Mouse (Mus musculus) forebrain, embryonic 12.5 days (tissue): ENCODE data around the gene Gstt2. TPM values are rescaled to one million over a fixed set of nuclear protein-coding genes. Genes with fewer than 3 reads are reported as not detected.

Experiments used
- ATAC-seq: fragments of 200-750 bp; cut with Nextera tagmentation; 2 replicates; pipeline ENCODE4 v1.8.0; 2017; ENCODE audit warnings: moderate TSS enrichment; ENCODE audit not compliant: low FRiP score
- H3K27ac ChIP-seq: fragments of 300-500 bp; sonication (generic); 2 replicates; pipeline ENCODE4 v1.5.1; 2016; ENCODE audit warnings: mild to moderate bottlenecking
- H3K27me3 ChIP-seq: fragments of 300-500 bp; sonication (generic); 2 replicates; pipeline ENCODE4 v1.6.1; 2016; ENCODE audit warnings: mild to moderate bottlenecking
- H3K36me3 ChIP-seq: fragments of 300-500 bp; sonication (generic); replicated peaks from 2 replicates; pipeline ENCODE4 v1.6.1; 2016; ENCODE audit warnings: mild to moderate bottlenecking
- H3K4me1 ChIP-seq: fragments of 300-500 bp; sonication (generic); 2 replicates; pipeline ENCODE4 v1.6.1; 2016
- H3K4me2 ChIP-seq: fragments of 300-500 bp; sonication (generic); 2 replicates; pipeline ENCODE4 v1.6.1; 2016; ENCODE audit warnings: mild to moderate bottlenecking, moderate library complexity
- H3K4me3 ChIP-seq: fragments of 300-500 bp; sonication (generic); replicated peaks from 2 replicates; pipeline ENCODE4 v1.5.1; 2016; ENCODE audit warnings: mild to moderate bottlenecking
- H3K9ac ChIP-seq: fragments of 300-500 bp; sonication (generic); 2 replicates; pipeline ENCODE4 v1.6.1; 2016; ENCODE audit warnings: mild to moderate bottlenecking
- H3K9me3 ChIP-seq: fragments of 300-500 bp; sonication (generic); 2 replicates; pipeline ENCODE4 v1.6.1; 2016
- WGBS: fragments of 180-500 bp; shearing (Covaris S2); methylation state at CpG from one replicate; pipeline ENCODE4 v1.1.7; 2016; 5-methylcytosine and 5-hydroxymethylcytosine counted together
- polyA plus RNA-seq: library from polyadenylated mRNA; unstranded; fragments of >200 nt; fragmentation: Nextera tagmentation; extraction: Ambion mirVana; gene quantifications from 2 replicates; pipeline ENCODE4 v1.2.1, GENCODE M21; 2016

Gene Gstt2
- polyA plus RNA-seq, 1 experiment from 2014 or later = 7.3 TPM

GRCm38 (mm10) chr10:75834250-75834649, 3.0 kb downstream of the Gstt2 start:
- Histone ChIP-seq H3K9ac (peak overlapping the region; percentile 45; the same call in 1 of the 2 replicates), H3K4me2 (peak overlapping the region; percentile 63), H3K9me3 (no peaks in the 10 kb centered on the region), H3K4me3 (peak overlapping the region; percentile 39), H3K36me3 (no peaks in the 10 kb centered on the region), H3K27me3 (peaks cover 43% of the 10 kb centered on the region), H3K4me1 (peaks cover 42% of the 10 kb centered on the region), H3K27ac (no peak overlapping the region)
- no peak for ATAC-seq
- 5% methylated on average over 21 of the region's 21 CpGs for WGBS

GRCm38 (mm10) chr10:75833456-75834080, 3.7 kb downstream of the Gstt2 start:
- Histone ChIP-seq H3K4me1 (peaks cover 42% of the 10 kb centered on the region), H3K27ac (no peak overlapping the region)

GRCm38 (mm10) chr10:75832272-75832895, 4.8 kb downstream of the Gstt2 start:
- no peaks in the 10 kb centered on the region for H3K36me3 ChIP-seq
- 65% methylated on average over 13 of the region's 13 CpGs for WGBS
- no peak overlapping the region for H3K4me2 ChIP-seq
- no peak overlapping the region for H3K27ac ChIP-seq
- H3K4me1 ChIP-seq = peaks cover 33% of the 10 kb centered on the region
- no peak for ATAC-seq
- no peak overlapping the region for H3K9ac ChIP-seq
- H3K27me3 ChIP-seq = peaks cover 43% of the 10 kb centered on the region
- no peaks in the 10 kb centered on the region for H3K9me3 ChIP-seq
- no peak overlapping the region for H3K4me3 ChIP-seq

More at GRCm38 (mm10) chr10:75833456-75834080, 3.7 kb downstream of the Gstt2 start:
- Histone ChIP-seq H3K4me3 (peak overlapping the region; percentile 39), H3K9me3 (no peaks in the 10 kb centered on the region), H3K27me3 (peaks cover 43% of the 10 kb centered on the region), H3K9ac (0 out of 2 replicates have a peak overlapping the region, but pooled peaks have one; percentile 45), H3K4me2 (peak overlapping the region; percentile 63), H3K36me3 (no peaks in the 10 kb centered on the region)
- 21% methylated on average over 21 of the region's 21 CpGs for WGBS
- ATAC-seq = no peak

GRCm38 (mm10) chr10:75830275-75830670, 7.0 kb downstream of the Gstt2 start:
- Histone ChIP-seq H3K27me3 (peaks cover 35% of the 10 kb centered on the region), H3K9ac (no peak overlapping the region), H3K4me1 (peaks cover 19% of the 10 kb centered on the region), H3K36me3 (no peaks in the 10 kb centered on the region), H3K9me3 (no peaks in the 10 kb centered on the region), H3K4me2 (no peak overlapping the region), H3K4me3 (no peak overlapping the region), H3K27ac (no peak overlapping the region)
- WGBS = 80% methylated on average over 2 of the region's 2 CpGs
- ATAC-seq = no peak

GRCm38 (mm10) chr10:75829529-75830274, 7.5 kb downstream of the Gstt2 start:
- Histone ChIP-seq H3K27me3 (peaks cover 30% of the 10 kb centered on the region), H3K4me3 (no peak overlapping the region), H3K9me3 (no peaks in the 10 kb centered on the region), H3K9ac (no peak overlapping the region), H3K4me1 (peaks cover 15% of the 10 kb centered on the region), H3K4me2 (no peak overlapping the region), H3K36me3 (no peaks in the 10 kb centered on the region), H3K27ac (no peak overlapping the region)
- 88% methylated on average over 2 of the region's 2 CpGs for WGBS
- ATAC-seq = no peak

GRCm38 (mm10) chr10:75828500-75828931, 8.7 kb downstream of the Gstt2 start:
- H3K4me3 ChIP-seq = no peak overlapping the region
- no peak for ATAC-seq
- peaks cover 18% of the 10 kb centered on the region for H3K27me3 ChIP-seq
- H3K9me3 ChIP-seq = no peaks in the 10 kb centered on the region
- no peak overlapping the region for H3K27ac ChIP-seq
- no peak overlapping the region for H3K4me2 ChIP-seq
- H3K9ac ChIP-seq = no peak overlapping the region
- H3K4me1 ChIP-seq = peaks cover 4% of the 10 kb centered on the region
- no peaks in the 10 kb centered on the region for H3K36me3 ChIP-seq

GRCm38 (mm10) chr10:75827668-75828360, 9.4 kb downstream of the Gstt2 start:
- no peak overlapping the region for H3K27ac ChIP-seq
- H3K9ac ChIP-seq = no peak overlapping the region
- no peaks in the 10 kb centered on the region for H3K4me1 ChIP-seq
- H3K36me3 ChIP-seq = no peaks in the 10 kb centered on the region
- 0 out of 2 replicates have a peak, but pooled peaks cover 3% of the 10 kb centered on the region for H3K9me3 ChIP-seq
- no peak for ATAC-seq
- no peak overlapping the region for H3K4me3 ChIP-seq
- H3K4me2 ChIP-seq = no peak overlapping the region
- 90% methylated on average over 4 of the region's 4 CpGs for WGBS
- H3K27me3 ChIP-seq = peaks cover 11% of the 10 kb centered on the region

GRCm38 (mm10) chr10:75824530-75824929, 12.7 kb downstream of the Gstt2 start:
- ATAC-seq = no peak
- Histone ChIP-seq H3K9ac (no peak overlapping the region), H3K4me3 (no peak overlapping the region), H3K27me3 (no peaks in the 10 kb centered on the region), H3K4me1 (no peaks in the 10 kb centered on the region), H3K36me3 (no peaks in the 10 kb centered on the region), H3K4me2 (no peak overlapping the region), H3K9me3 (0 out of 2 replicates have a peak, but pooled peaks cover 3% of the 10 kb centered on the region), H3K27ac (no peak overlapping the region)
- WGBS = 87% methylated on average over 4 of the region's 4 CpGs

- Histone ChIP-seq H3K36me3 (no peaks in the 10 kb centered on the region), H3K27ac (no peak overlapping the region), H3K4me1 (no peaks in the 10 kb centered on the region), H3K27me3 (no peaks in the 10 kb centered on the region), H3K9me3 (0 out of 2 replicates have a peak, but pooled peaks cover 3% of the 10 kb centered on the region), H3K9ac (no peak overlapping the region), H3K4me3 (no peak overlapping the region), H3K4me2 (no peak overlapping the region)
- WGBS = 86% methylated on average over 1 of the region's 1 CpGs
- ATAC-seq = no peak
Measured at GRCm38 (mm10) chr10:75823782-75824181, 13.4 kb downstream of the Gstt2 start.

- H3K36me3 ChIP-seq = no peaks in the 10 kb centered on the region
- 87% methylated on average over 2 of the region's 2 CpGs for WGBS
- no peaks in the 10 kb centered on the region for H3K4me1 ChIP-seq
- 0 out of 2 replicates have a peak, but pooled peaks cover 3% of the 10 kb centered on the region for H3K9me3 ChIP-seq
- H3K27ac ChIP-seq = no peak within 1 kb of the TSS
- H3K4me2 ChIP-seq = no peak within 1 kb of the TSS
- no peak within 1 kb of the TSS for H3K9ac ChIP-seq
- no peak for ATAC-seq
- H3K4me3 ChIP-seq = no peak within 1 kb of the TSS
- no peaks in the 10 kb centered on the region for H3K27me3 ChIP-seq
Measured at GRCm38 (mm10) chr10:75822443-75822842, 14.8 kb downstream of the Gstt2 start, which contains the start of gene Gstt4. TSS of gene Gstt4 (minus strand) at chr10:75822543.

- no peaks in the 10 kb centered on the region for H3K4me1 ChIP-seq
- no peak overlapping the region for H3K27ac ChIP-seq
- ATAC-seq = no peak
- WGBS = 89% methylated on average over 5 of the region's 5 CpGs
- H3K27me3 ChIP-seq = no peaks in the 10 kb centered on the region
- no peaks in the 10 kb centered on the region for H3K36me3 ChIP-seq
- H3K9ac ChIP-seq = no peak overlapping the region
- 0 out of 2 replicates have a peak, but pooled peaks cover 3% of the 10 kb centered on the region for H3K9me3 ChIP-seq
- no peak overlapping the region for H3K4me3 ChIP-seq
- no peak overlapping the region for H3K4me2 ChIP-seq
Measured at GRCm38 (mm10) chr10:75819882-75820281, 17.3 kb downstream of the Gstt2 start.

- H3K36me3 ChIP-seq = no peaks in the 10 kb centered on the region
- ATAC-seq = no peak
- no peaks in the 10 kb centered on the region for H3K4me1 ChIP-seq
- H3K27me3 ChIP-seq = no peaks in the 10 kb centered on the region
- no peak overlapping the region for H3K4me3 ChIP-seq
- WGBS = 59% methylated on average over 10 of the region's 10 CpGs
- no peak overlapping the region for H3K27ac ChIP-seq
- no peak overlapping the region for H3K4me2 ChIP-seq
- no peak overlapping the region for H3K9ac ChIP-seq
- H3K9me3 ChIP-seq = 0 out of 2 replicates have a peak, but pooled peaks cover 3% of the 10 kb centered on the region
Measured at GRCm38 (mm10) chr10:75818641-75819040, 18.6 kb downstream of the Gstt2 start.
